Mouse (Mus musculus) G1E (cell line): ENCODE results near the gene Fbxo41. TPM values are rescaled to one million over a fixed set of nuclear protein-coding genes. Genes with fewer than 3 reads are reported as not detected.

Experiments used
- ATAC-seq: 2 replicates; pipeline ENCODE4 v1.8.0; 2016; ENCODE audit warnings: mild to moderate bottlenecking; ENCODE audit not compliant: insufficient number of reproducible peaks, poor library complexity, low FRiP score, severe bottlenecking; ENCODE audit errors: extremely low read depth
- DNase-seq: peaks from one replicate; pipeline ENCODE4 v3.0.0; 2012; ENCODE audit warnings: low spot score
- H3K27me3 ChIP-seq: 2 replicates; pipeline ENCODE4 v1.6.1; 2012; ENCODE audit warnings: mild to moderate bottlenecking, low read length, inconsistent platforms; ENCODE audit not compliant: insufficient read depth
- H3K36me3 ChIP-seq: replicated peaks from 2 replicates; pipeline ENCODE3; 2012; ENCODE audit warnings: mild to moderate bottlenecking, inconsistent platforms
- H3K4me1 ChIP-seq: 2 replicates; pipeline ENCODE4 v1.6.1; 2012; ENCODE audit warnings: low read depth, low read length, inconsistent platforms, mixed read lengths; ENCODE audit not compliant: insufficient read depth
- H3K4me3 ChIP-seq: 2 replicates; pipeline ENCODE4 v1.5.1; 2012; ENCODE audit warnings: low read depth, mild to moderate bottlenecking, inconsistent platforms, low read length, moderate library complexity, mixed read lengths
- H3K9me3 ChIP-seq: replicated peaks from 2 replicates; pipeline ENCODE4 v1.6.1; 2012; ENCODE audit warnings: inconsistent platforms
- CTCF ChIP-seq: IDR thresholded peaks from 2 replicates; pipeline ENCODE4 v1.5.1; 2012; ENCODE audit warnings: low read depth, low read length, inconsistent platforms, mixed read lengths
- GATA1 ChIP-seq: IDR thresholded peaks from 2 replicates; pipeline ENCODE4 v1.6.1; 2012; ENCODE audit warnings: borderline replicate concordance, low read length, inconsistent platforms, mixed read lengths
- GATA2 ChIP-seq: IDR thresholded peaks from 2 replicates; pipeline ENCODE4 v1.6.1; 2012; ENCODE audit warnings: low read depth, low read length, inconsistent platforms, borderline replicate concordance
- POLR2AphosphoS5 ChIP-seq: IDR thresholded peaks from 2 replicates; pipeline ENCODE4 v1.6.1; 2012; ENCODE audit warnings: low read depth, low read length, inconsistent platforms; ENCODE audit not compliant: insufficient replicate concordance
- TAL1 ChIP-seq: conservative IDR thresholded peaks from 2 replicates; pipeline ENCODE4 v1.6.1; 2012; ENCODE audit warnings: low read depth, low read length, inconsistent platforms, mixed read lengths
- polyA plus RNA-seq: library from polyadenylated mRNA; stranded (reverse); fragments of >175 nt; gene quantifications from 2 replicates; pipeline ENCODE4 v1.2.3, GENCODE M21; 2012
- total RNA-seq, 2 experiments: library from RNA; stranded (forward) in 1 of 2; stranded (reverse) in 1 of 2; fragments of 200-1000 nt in 1 of 2; fragments of >200 nt in 1 of 2; fragmentation: Nextera tagmentation in 1 of 2; gene quantifications; 2 replicates each; pipeline ENCODE4 v1.2.3; 2014 to 2017

Fbxo41 gene
- total and polyA plus RNA-seq, 3 experiments = 0.05 TPM; not detected in 2

- Histone ChIP-seq H3K4me3 (no peak overlapping the region), H3K36me3 (no peaks in the 10 kb centered on the region), H3K9me3 (peaks cover 23% of the 10 kb centered on the region), H3K4me1 (no peaks in the 10 kb centered on the region), H3K27me3 (peaks cover 2% of the 10 kb centered on the region; the same call in 1 of the 2 replicates)
- TF ChIP-seq GATA2 = no peak
- ATAC-seq (no peak), DNase-seq (no peak)
Observed at GRCm38 (mm10) chr6:85510476-85510875, 7.7 kb upstream of the Fbxo41 start.

- ATAC-seq (no peak), DNase-seq (no peak)
- Histone ChIP-seq H3K36me3 (no peaks in the 10 kb centered on the region), H3K9me3 (peaks cover 22% of the 10 kb centered on the region), H3K27me3 (peaks cover under 1% of the 10 kb centered on the region; the same call in 1 of the 2 replicates), H3K4me1 (no peaks in the 10 kb centered on the region), H3K4me3 (no peak overlapping the region)
- TF ChIP-seq GATA1 (no peak), GATA2 (no peak), POLR2AphosphoS5 (no peak), CTCF (no peak), TAL1 (no peak)
Observed at GRCm38 (mm10) chr6:85508602-85509001, 5.8 kb upstream of the Fbxo41 start.

- Histone ChIP-seq H3K4me1 (no peaks in the 10 kb centered on the region), H3K36me3 (no peaks in the 10 kb centered on the region), H3K27me3 (peaks cover 12% of the 10 kb centered on the region), H3K9me3 (no peaks in the 10 kb centered on the region), H3K4me3 (no peak overlapping the region)
- TF ChIP-seq POLR2AphosphoS5 (no peak), TAL1 (no peak), CTCF (no peak), GATA2 (no peak), GATA1 (no peak)
- DNase-seq (no peak), ATAC-seq (no peak)
Observed at GRCm38 (mm10) chr6:85504908-85505307, 2.1 kb upstream of the Fbxo41 start.

GRCm38 (mm10) chr6:85502103-85502910 is 487 bp downstream of the Fbxo41 start:
- H3K4me3 ChIP-seq = no peak overlapping the region
- ATAC-seq = no peak
- H3K9me3 ChIP-seq = no peaks in the 10 kb centered on the region
- H3K4me1 ChIP-seq = no peaks in the 10 kb centered on the region
- H3K36me3 ChIP-seq = no peaks in the 10 kb centered on the region
- TF ChIP-seq GATA2 (no peak), GATA1 (no peak), POLR2AphosphoS5 (no peak), TAL1 (no peak), CTCF (no peak)
- H3K27me3 ChIP-seq = peaks cover 12% of the 10 kb centered on the region
- DNase-seq = no peak

GRCm38 (mm10) chr6:85501571-85502102 is 1.2 kb downstream of the Fbxo41 start:
- DNase-seq (no peak), ATAC-seq (no peak)
- no peaks in the 10 kb centered on the region for H3K36me3 ChIP-seq
- peaks cover 12% of the 10 kb centered on the region for H3K27me3 ChIP-seq
- no peaks in the 10 kb centered on the region for H3K4me1 ChIP-seq
- no peak for TF ChIP-seq CTCF
- TF ChIP-seq GATA1 = no peak
- TF ChIP-seq POLR2AphosphoS5 = no peak
- TF ChIP-seq GATA2 = no peak
- TF ChIP-seq TAL1 = no peak
- H3K9me3 ChIP-seq = no peaks in the 10 kb centered on the region
- no peak overlapping the region for H3K4me3 ChIP-seq

- Histone ChIP-seq H3K27me3 (peaks cover 12% of the 10 kb centered on the region), H3K36me3 (no peaks in the 10 kb centered on the region), H3K9me3 (no peaks in the 10 kb centered on the region), H3K4me3 (no peak overlapping the region), H3K4me1 (no peaks in the 10 kb centered on the region)
- ATAC-seq (no peak), DNase-seq (no peak)
- no peak for TF ChIP-seq GATA1
- TF ChIP-seq GATA2 = no peak
- TF ChIP-seq CTCF = no peak
- no peak for TF ChIP-seq POLR2AphosphoS5
- no peak for TF ChIP-seq TAL1
Observed at GRCm38 (mm10) chr6:85500416-85500815, 2.4 kb downstream of the Fbxo41 start.

GRCm38 (mm10) chr6:85498147-85498546 is 4.6 kb downstream of the Fbxo41 start:
- no peaks in the 10 kb centered on the region for H3K9me3 ChIP-seq
- ATAC-seq = no peak
- DNase-seq = no peak
- TF ChIP-seq GATA1 = no peak
- no peak for TF ChIP-seq CTCF
- no peak for TF ChIP-seq TAL1
- TF ChIP-seq GATA2 = no peak
- TF ChIP-seq POLR2AphosphoS5 = no peak
- no peaks in the 10 kb centered on the region for H3K36me3 ChIP-seq
- no peaks in the 10 kb centered on the region for H3K4me1 ChIP-seq
- H3K4me3 ChIP-seq = no peak overlapping the region
- peaks cover 12% of the 10 kb centered on the region for H3K27me3 ChIP-seq
